Mouse (Mus musculus) stomach, postnatal 0 days (tissue): ENCODE data around the gene Mmp17. TPM values are rescaled to one million over a fixed set of nuclear protein-coding genes. Genes with fewer than 3 reads are reported as not detected.

Source experiments
- ATAC-seq: fragments of 200-750 bp; cut with Nextera tagmentation; 2 replicates; pipeline ENCODE4 v1.8.0; 2017; ENCODE audit not compliant: low FRiP score, low TSS enrichment
- DNase-seq: peaks from one replicate; pipeline ENCODE4 v3.0.0-alpha.2; 2016; ENCODE audit warnings: low spot score
- H3K27ac ChIP-seq: fragments of 300-500 bp; sonication (generic); replicated peaks from 2 replicates; pipeline ENCODE4 v1.5.1; 2014; ENCODE audit warnings: mild to moderate bottlenecking, control low read depth
- H3K27me3 ChIP-seq: fragments of 300-500 bp; sonication (generic); 2 replicates; pipeline ENCODE4 v1.6.1; 2014; ENCODE audit warnings: low read length; ENCODE audit not compliant: control insufficient read depth, insufficient read depth
- H3K36me3 ChIP-seq: fragments of 300-500 bp; sonication (generic); 2 replicates; pipeline ENCODE4 v1.6.1; 2014; ENCODE audit warnings: low read length, mixed read lengths; ENCODE audit not compliant: control insufficient read depth, insufficient read depth
- H3K4me1 ChIP-seq: fragments of 300-500 bp; sonication (generic); replicated peaks from 2 replicates; pipeline ENCODE4 v1.6.1; 2014; ENCODE audit warnings: antibody characterized with exemption; ENCODE audit not compliant: control insufficient read depth, insufficient read depth
- H3K4me2 ChIP-seq: fragments of 300-500 bp; sonication (generic); replicated peaks from 2 replicates; pipeline ENCODE4 v1.6.1; 2014; ENCODE audit warnings: low read depth, mild to moderate bottlenecking, control low read depth, moderate library complexity
- H3K4me3 ChIP-seq: fragments of 300-500 bp; sonication (generic); 2 replicates; pipeline ENCODE4 v1.5.1; 2014; ENCODE audit warnings: low read depth, low read length, control low read depth
- H3K9ac ChIP-seq: fragments of 300-500 bp; sonication (generic); 2 replicates; pipeline ENCODE4 v1.6.1; 2014; ENCODE audit warnings: mild to moderate bottlenecking, low read length, control low read depth, mixed read lengths
- H3K9me3 ChIP-seq: fragments of 300-500 bp; sonication (generic); 2 replicates; pipeline ENCODE4 v1.6.1; 2016; ENCODE audit warnings: low read length; ENCODE audit not compliant: control insufficient read depth
- CTCF ChIP-seq: IDR thresholded peaks from 2 replicates; pipeline ENCODE4 v1.5.1; 2016; ENCODE audit warnings: antibody characterized with exemption, low read depth, mild to moderate bottlenecking, moderate library complexity
- EP300 ChIP-seq: optimal IDR thresholded peaks from 2 replicates; pipeline ENCODE3; 2016; ENCODE audit warnings: antibody characterized with exemption
- WGBS: fragments of 180-500 bp; shearing (Covaris S2); extraction: QIAGEN DNeasy Blood & Tissue Kit; methylation state at CpG from one replicate; pipeline ENCODE4 v1.1.7; 2014; 5-methylcytosine and 5-hydroxymethylcytosine counted together
- polyA plus RNA-seq: library from polyadenylated mRNA; unstranded; fragments of >200 nt; fragmentation: Nextera tagmentation; extraction: Ambion mirVana; gene quantifications from 2 replicates; pipeline ENCODE4 v1.2.1, GENCODE M21; 2015

The Mmp17 gene
- polyA plus RNA-seq, 1 experiment from 2014 or later: 2.6 TPM

DNA sequence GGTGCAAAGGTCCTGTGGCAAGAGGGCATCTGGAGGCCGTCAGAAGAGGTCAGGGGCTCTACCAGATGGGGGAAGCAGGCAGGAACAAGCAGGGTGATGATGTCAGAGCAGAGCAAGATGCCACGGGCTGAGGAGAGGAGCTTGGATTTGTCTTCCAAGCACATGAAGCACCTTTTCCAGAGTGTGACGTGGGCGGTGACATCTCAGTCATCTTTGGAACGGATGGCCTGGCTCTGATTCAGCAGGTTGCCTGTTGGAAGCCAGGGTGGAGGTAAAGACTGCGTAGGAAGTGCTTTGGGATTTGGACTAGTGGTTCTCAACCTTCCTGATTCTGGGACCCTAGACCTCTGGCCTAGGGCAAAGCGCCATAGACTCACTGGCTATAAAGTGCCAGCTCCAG lies 3.0 kb upstream of the Mmp17 start:
- H3K27ac ChIP-seq: no peak overlapping the region
- DNase-seq (no peak), ATAC-seq (no peak)
- H3K9me3 ChIP-seq: no peaks in the 10 kb centered on the region
- H3K36me3 ChIP-seq: no peaks in the 10 kb centered on the region
- H3K4me2 ChIP-seq: no peak overlapping the region
- WGBS: 60% methylated on average over 7 of the region's 7 CpGs
- no peak overlapping the region for H3K4me3 ChIP-seq
- TF ChIP-seq CTCF (no peak), EP300 (no peak)
- H3K4me1 ChIP-seq: no peaks in the 10 kb centered on the region
- no peak overlapping the region for H3K9ac ChIP-seq
- H3K27me3 ChIP-seq: no peaks in the 10 kb centered on the region; the same call in 1 of the 2 replicates

- 0% methylated on average over 12 of the region's 12 CpGs for WGBS
- peak overlapping the region; percentile 100 for H3K4me2 ChIP-seq
- ATAC-seq: no peak
- peak overlapping the region; percentile 81 for H3K4me3 ChIP-seq
- no peaks in the 10 kb centered on the region for H3K36me3 ChIP-seq
- H3K4me1 ChIP-seq: no peaks in the 10 kb centered on the region
- TF ChIP-seq CTCF (no peak), EP300 (no peak)
- no peaks in the 10 kb centered on the region for H3K9me3 ChIP-seq
- H3K27me3 ChIP-seq: no peaks in the 10 kb centered on the region; the same call in 1 of the 2 replicates
- no peak for DNase-seq
- no peak overlapping the region for H3K27ac ChIP-seq
- peak overlapping the region; percentile 76; the same call in 1 of the 2 replicates for H3K9ac ChIP-seq
Observed at GRCm38 (mm10) chr5:129583331-129583730, 638 bp upstream of the Mmp17 start.

DNA sequence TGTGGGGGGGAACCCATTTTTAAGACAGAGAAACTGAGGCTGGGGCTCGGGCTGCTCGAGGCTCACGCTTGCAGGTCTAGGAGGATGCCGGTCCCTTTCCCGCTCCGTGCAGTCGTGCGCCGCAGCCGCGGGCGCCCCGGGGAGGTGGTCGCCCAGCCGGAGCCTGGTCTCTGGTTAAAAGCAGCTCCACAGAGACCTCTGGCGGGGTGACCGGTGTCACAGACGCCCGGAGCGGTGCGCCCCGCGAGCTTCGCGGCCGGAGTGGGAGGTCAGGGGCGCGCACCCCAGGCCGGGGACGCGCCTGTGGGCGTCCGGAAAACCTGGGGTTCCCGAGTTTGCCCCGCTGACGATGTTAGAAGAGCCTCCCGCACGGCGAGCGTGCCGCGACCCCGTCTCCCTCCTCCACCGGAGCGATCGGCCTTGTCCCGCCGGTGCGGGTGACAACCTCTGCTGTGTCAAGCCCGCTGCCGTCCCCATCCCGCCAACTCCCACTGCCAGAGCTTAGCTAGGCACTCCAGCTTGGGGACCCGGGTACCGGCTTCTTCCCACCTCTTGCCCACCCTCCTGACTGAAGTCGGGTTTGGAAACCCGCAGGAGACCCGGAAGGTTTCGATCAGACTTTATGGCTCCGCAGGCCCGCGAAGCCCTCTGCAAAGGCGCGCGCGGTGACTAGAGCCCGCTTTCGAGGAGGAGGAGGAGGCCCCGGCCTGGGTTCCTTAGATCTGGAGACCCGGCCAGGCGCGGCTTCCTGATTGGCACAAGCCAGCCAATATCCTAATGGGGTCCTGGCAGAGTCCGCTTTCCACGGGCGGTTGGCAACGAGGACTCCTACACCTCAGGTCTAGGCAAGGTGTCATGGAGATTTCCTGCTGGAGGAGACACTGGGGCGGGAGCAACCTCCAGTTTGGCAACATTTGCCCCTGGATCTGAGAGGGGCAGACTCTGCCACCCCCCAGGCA lies 893 bp downstream of the Mmp17 start:
- Histone ChIP-seq H3K36me3 (no peaks in the 10 kb centered on the region), H3K4me1 (no peaks in the 10 kb centered on the region), H3K9ac (peak overlapping the region; percentile 76), H3K27me3 (no peaks in the 10 kb centered on the region; the same call in 1 of the 2 replicates), H3K27ac (no peak overlapping the region), H3K9me3 (no peaks in the 10 kb centered on the region), H3K4me3 (peak overlapping the region; percentile 81), H3K4me2 (peak overlapping the region; percentile 100)
- peak; percentile 35 for DNase-seq
- WGBS: 1% methylated on average over 72 of the region's 76 CpGs
- TF ChIP-seq EP300: no peak
- TF ChIP-seq CTCF: peak; percentile 34; the same call in 1 of the 2 replicates
- no peak for ATAC-seq

- Histone ChIP-seq H3K9ac (peak overlapping the region; percentile 23), H3K27me3 (no peaks in the 10 kb centered on the region; the same call in 1 of the 2 replicates), H3K9me3 (no peaks in the 10 kb centered on the region), H3K4me2 (peak overlapping the region; percentile 100), H3K27ac (peak overlapping the region; percentile 35; the same call in 1 of the 2 replicates), H3K36me3 (no peaks in the 10 kb centered on the region), H3K4me3 (peak overlapping the region; percentile 81), H3K4me1 (no peaks in the 10 kb centered on the region)
- DNase-seq (peak; percentile 85), ATAC-seq (peak; percentile 49)
- WGBS: under 1% methylated on average over 17 of the region's 17 CpGs
- TF ChIP-seq CTCF (peak; percentile 93), EP300 (no peak)
Observed at GRCm38 (mm10) chr5:129586016-129586415, 2.0 kb downstream of the Mmp17 start.

GRCm38 (mm10) chr5:129586471-129586870 lies 2.5 kb downstream of the Mmp17 start:
- no peaks in the 10 kb centered on the region for H3K4me1 ChIP-seq
- peak overlapping the region; percentile 35; the same call in 1 of the 2 replicates for H3K27ac ChIP-seq
- peak overlapping the region; percentile 13; the same call in 1 of the 2 replicates for H3K9ac ChIP-seq
- no peaks in the 10 kb centered on the region; the same call in 1 of the 2 replicates for H3K27me3 ChIP-seq
- H3K36me3 ChIP-seq: no peaks in the 10 kb centered on the region
- ATAC-seq (no peak), DNase-seq (no peak)
- TF ChIP-seq EP300: no peak
- no peak for TF ChIP-seq CTCF
- 44% methylated on average over 13 of the region's 13 CpGs for WGBS
- H3K4me3 ChIP-seq: peak overlapping the region; percentile 81; the same call in 1 of the 2 replicates
- H3K9me3 ChIP-seq: no peaks in the 10 kb centered on the region
- peak overlapping the region; percentile 100 for H3K4me2 ChIP-seq
